Mouse (Mus musculus) stomach, embryonic 16.5 days (tissue): ENCODE measurements around the gene Anks6. TPM values are rescaled to one million over a fixed set of nuclear protein-coding genes. Genes with fewer than 3 reads are reported as not detected.

ENCODE experiments used
- ATAC-seq: fragments of 200-750 bp; cut with Nextera tagmentation; 2 replicates; pipeline ENCODE4 v1.8.0; 2017; ENCODE audit warnings: moderate number of reproducible peaks, moderate TSS enrichment; ENCODE audit not compliant: insufficient read depth, low FRiP score
- H3K27ac ChIP-seq: fragments of 300-500 bp; sonication (generic); 2 replicates; pipeline ENCODE4 v1.5.1; 2014; ENCODE audit warnings: low read length
- H3K27me3 ChIP-seq: fragments of 300-500 bp; sonication (generic); 2 replicates; pipeline ENCODE4 v1.6.1; 2014; ENCODE audit warnings: low read length, control low read depth, mixed read lengths; ENCODE audit not compliant: control insufficient read depth, insufficient read depth
- H3K36me3 ChIP-seq: fragments of 300-500 bp; sonication (generic); 2 replicates; pipeline ENCODE4 v1.6.1; 2014; ENCODE audit warnings: low read length; ENCODE audit not compliant: control insufficient read depth, insufficient read depth
- H3K4me1 ChIP-seq: fragments of 300-500 bp; sonication (generic); 2 replicates; pipeline ENCODE4 v1.6.1; 2014; ENCODE audit warnings: low read length, control low read depth, mixed read lengths; ENCODE audit not compliant: control insufficient read depth, insufficient read depth
- H3K4me2 ChIP-seq: fragments of 300-500 bp; sonication (generic); 2 replicates; pipeline ENCODE4 v1.6.1; 2014; ENCODE audit warnings: low read depth, low read length, mixed read lengths
- H3K4me3 ChIP-seq: fragments of 300-500 bp; sonication (generic); replicated peaks from 2 replicates; pipeline ENCODE4 v1.5.1; 2014; ENCODE audit warnings: mild to moderate bottlenecking, low read length
- H3K9ac ChIP-seq: fragments of 300-500 bp; sonication (generic); 2 replicates; pipeline ENCODE4 v1.6.1; 2014; ENCODE audit warnings: low read length
- H3K9me3 ChIP-seq: fragments of 300-500 bp; sonication (generic); replicated peaks from 2 replicates; pipeline ENCODE4 v1.6.1; 2016; ENCODE audit warnings: low read length, control low read depth; ENCODE audit not compliant: control insufficient read depth
- WGBS: fragments of 180-500 bp; shearing (Covaris S2); extraction: QIAGEN DNeasy Blood & Tissue Kit; methylation state at CpG from one replicate; pipeline ENCODE4 v1.1.7; 2014; 5-methylcytosine and 5-hydroxymethylcytosine counted together
- polyA plus RNA-seq: library from polyadenylated mRNA; unstranded; fragments of >200 nt; fragmentation: Nextera tagmentation; extraction: Ambion mirVana; gene quantifications from 2 replicates; pipeline ENCODE4 v1.2.1, GENCODE M21; 2015

Anks6 gene
- polyA plus RNA-seq, 1 experiment from 2014 or later: 3.9 TPM

GRCm38 (mm10) chr4:46988257-46988656 is 69.0 kb downstream of the Anks6 start:
- H3K9me3 ChIP-seq: no peaks in the 10 kb centered on the region
- no peak overlapping the region for H3K9ac ChIP-seq
- peaks cover 4% of the 10 kb centered on the region for H3K4me1 ChIP-seq
- no peak overlapping the region for H3K4me3 ChIP-seq
- no peaks in the 10 kb centered on the region for H3K36me3 ChIP-seq
- WGBS: 37% methylated on average over 3 of the region's 3 CpGs
- peaks cover 51% of the 10 kb centered on the region for H3K27me3 ChIP-seq
- no peak overlapping the region for H3K4me2 ChIP-seq
- H3K27ac ChIP-seq: no peak overlapping the region
- ATAC-seq: no peak

GRCm38 (mm10) chr4:46987809-46988208 is 69.4 kb downstream of the Anks6 start:
- no peak overlapping the region for H3K4me3 ChIP-seq
- H3K4me2 ChIP-seq: no peak overlapping the region
- peaks cover 48% of the 10 kb centered on the region for H3K27me3 ChIP-seq
- H3K36me3 ChIP-seq: no peaks in the 10 kb centered on the region
- ATAC-seq: no peak
- H3K9ac ChIP-seq: no peak overlapping the region
- no peaks in the 10 kb centered on the region for H3K9me3 ChIP-seq
- H3K4me1 ChIP-seq: peaks cover 4% of the 10 kb centered on the region
- H3K27ac ChIP-seq: no peak overlapping the region
- WGBS: 86% methylated on average over 6 of the region's 6 CpGs

- Histone ChIP-seq H3K4me1 (no peaks in the 10 kb centered on the region), H3K4me3 (no peak overlapping the region), H3K4me2 (no peak overlapping the region), H3K9me3 (no peaks in the 10 kb centered on the region), H3K36me3 (no peaks in the 10 kb centered on the region), H3K27me3 (peaks cover 31% of the 10 kb centered on the region), H3K9ac (no peak overlapping the region), H3K27ac (no peak overlapping the region)
- no peak for ATAC-seq
Observed at GRCm38 (mm10) chr4:46986054-46986453, 71.2 kb downstream of the Anks6 start.

- Histone ChIP-seq H3K9ac (no peak overlapping the region), H3K4me2 (no peak overlapping the region), H3K9me3 (no peaks in the 10 kb centered on the region), H3K27me3 (peaks cover 2% of the 10 kb centered on the region; the same call in 1 of the 2 replicates), H3K27ac (no peak overlapping the region), H3K4me3 (no peak overlapping the region), H3K4me1 (no peaks in the 10 kb centered on the region), H3K36me3 (no peaks in the 10 kb centered on the region)
- ATAC-seq: no peak
- WGBS: 57% methylated on average over 5 of the region's 5 CpGs
Observed at GRCm38 (mm10) chr4:46982912-46983311, 74.3 kb downstream of the Anks6 start.

GRCm38 (mm10) chr4:46982094-46982493 is 75.1 kb downstream of the Anks6 start:
- Histone ChIP-seq H3K9me3 (no peaks in the 10 kb centered on the region), H3K4me2 (no peak overlapping the region), H3K36me3 (no peaks in the 10 kb centered on the region), H3K4me1 (no peaks in the 10 kb centered on the region), H3K9ac (no peak overlapping the region), H3K4me3 (no peak overlapping the region), H3K27ac (no peak overlapping the region), H3K27me3 (no peaks in the 10 kb centered on the region)
- no peak for ATAC-seq
- 75% methylated on average over 4 of the region's 4 CpGs for WGBS

- Histone ChIP-seq H3K36me3 (no peaks in the 10 kb centered on the region), H3K27ac (no peak overlapping the region), H3K4me2 (no peak overlapping the region), H3K4me3 (no peak overlapping the region), H3K9me3 (no peaks in the 10 kb centered on the region), H3K4me1 (no peaks in the 10 kb centered on the region), H3K27me3 (no peaks in the 10 kb centered on the region), H3K9ac (no peak overlapping the region)
- no peak for ATAC-seq
- 81% methylated on average over 6 of the region's 6 CpGs for WGBS
Observed at GRCm38 (mm10) chr4:46978371-46978770, 78.9 kb downstream of the Anks6 start.

- ATAC-seq: no peak
- Histone ChIP-seq H3K36me3 (no peaks in the 10 kb centered on the region), H3K9me3 (no peaks in the 10 kb centered on the region), H3K4me3 (no peak overlapping the region), H3K4me2 (no peak overlapping the region), H3K9ac (no peak overlapping the region), H3K4me1 (no peaks in the 10 kb centered on the region), H3K27me3 (no peaks in the 10 kb centered on the region), H3K27ac (no peak overlapping the region)
- 85% methylated on average over 7 of the region's 7 CpGs for WGBS
Observed at GRCm38 (mm10) chr4:46977161-46977560, 80.1 kb downstream of the Anks6 start.

GRCm38 (mm10) chr4:46976671-46977071 is 80.6 kb downstream of the Anks6 start:
- Histone ChIP-seq H3K4me2 (no peak overlapping the region), H3K4me1 (no peaks in the 10 kb centered on the region), H3K27ac (no peak overlapping the region), H3K9ac (no peak overlapping the region), H3K4me3 (no peak overlapping the region), H3K9me3 (no peaks in the 10 kb centered on the region), H3K36me3 (no peaks in the 10 kb centered on the region), H3K27me3 (no peaks in the 10 kb centered on the region)
- ATAC-seq: no peak
- WGBS: 64% methylated on average over 11 of the region's 11 CpGs

- 67% methylated on average over 10 of the region's 10 CpGs for WGBS
- H3K27me3 ChIP-seq: no peaks in the 10 kb centered on the region
- no peak overlapping the region for H3K27ac ChIP-seq
- no peak overlapping the region for H3K4me3 ChIP-seq
- no peak overlapping the region for H3K9ac ChIP-seq
- no peaks in the 10 kb centered on the region for H3K9me3 ChIP-seq
- H3K4me2 ChIP-seq: no peak overlapping the region
- H3K36me3 ChIP-seq: no peaks in the 10 kb centered on the region
- no peak for ATAC-seq
- H3K4me1 ChIP-seq: no peaks in the 10 kb centered on the region
Observed at GRCm38 (mm10) chr4:46973322-46973721, 83.9 kb downstream of the Anks6 start.

GRCm38 (mm10) chr4:46967981-46968380 is 89.2 kb downstream of the Anks6 start:
- ATAC-seq: no peak
- no peak overlapping the region for H3K9ac ChIP-seq
- no peaks in the 10 kb centered on the region for H3K4me1 ChIP-seq
- H3K36me3 ChIP-seq: no peaks in the 10 kb centered on the region
- no peaks in the 10 kb centered on the region for H3K27me3 ChIP-seq
- no peak overlapping the region for H3K27ac ChIP-seq
- H3K9me3 ChIP-seq: no peaks in the 10 kb centered on the region
- H3K4me2 ChIP-seq: no peak overlapping the region
- 84% methylated on average over 10 of the region's 10 CpGs for WGBS
- no peak overlapping the region for H3K4me3 ChIP-seq
